Comparison of ENCODE assay signal across 17 mouse cellular contexts in the genomic region with DNA sequence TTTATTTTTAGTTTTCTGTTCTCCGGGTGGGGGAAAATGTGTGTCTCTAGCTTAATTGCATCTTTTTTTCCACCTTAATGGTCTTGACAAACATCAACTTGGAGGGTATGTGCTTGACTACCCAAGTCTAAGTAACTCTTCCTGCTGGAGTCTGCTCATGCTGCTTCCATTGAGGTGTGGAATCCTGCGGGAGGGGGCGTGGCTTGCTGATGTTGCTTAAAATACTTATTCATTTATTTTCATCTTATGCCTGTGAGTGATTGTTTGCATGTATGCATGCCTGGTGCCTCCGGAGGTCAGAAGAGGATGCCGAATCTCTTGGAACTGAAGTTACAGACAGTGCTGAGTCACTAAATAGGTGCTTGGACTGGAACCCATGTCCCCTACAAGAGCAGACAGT. TPM values are rescaled to one million over a fixed set of nuclear protein-coding genes. Genes with fewer than 3 reads are reported as not detected.
DNase-seq lines count a peak whose midpoint lies in the region; ATAC-seq and TF ChIP-seq lines count a peak whose summit lies in the region.
"Had no signal": no experiment of that assay in that cellular context is flagged by ENCODE, and none has a peak within 500 bp of the region (broad histone marks: within the 10 kb centered on the region; RNA-seq: fewer than 3 reads in every experiment).

No protein-coding gene starts in this region.

- TF ChIP-seq CTCF in kidney, postnatal 0 days (IDR thresholded peaks at IDR 0.05; ENCODE audit: low read depth) = 0 out of 2 replicates have a peak, but pooled peaks have one; percentile 5

- 52% methylated on average over 5 of the region's 5 CpGs for WGBS in heart, embryonic 11.5 days (ENCODE audit: insufficient replicate concordance)
- WGBS in kidney, postnatal 0 days = 50% methylated on average over 5 of the region's 5 CpGs
- 68% methylated on average over 5 of the region's 5 CpGs for WGBS in kidney, embryonic 14.5 days
- 58% methylated on average over 5 of the region's 5 CpGs for WGBS in stomach, embryonic 15.5 days

- H3K27ac ChIP-seq in heart, embryonic 11.5 days (ENCODE audit: low read depth, low read length) = no peak overlapping the region
- H3K27ac ChIP-seq in kidney, postnatal 0 days = 0 out of 2 replicates have a peak overlapping the region, but pooled peaks have one; percentile 25
- H3K27ac ChIP-seq in kidney, embryonic 14.5 days (ENCODE audit: low read depth, low read length) = no peak overlapping the region
- H3K27ac ChIP-seq in stomach, embryonic 15.5 days = no peak overlapping the region
- H3K27ac ChIP-seq: forebrain, embryonic 15.5 days; hindbrain, embryonic 12.5 days had no signal

- no peak for DNase-seq in heart, adult 9 months (ENCODE audit: low spot score in 2 of 2)
- DNase-seq in kidney, postnatal 0 days (ENCODE audit: low spot score) = no peak
- DNase-seq in lung, postnatal 36 days = peak; percentile 41
- no peak for DNase-seq in lung, postnatal 14 days
- no peak for DNase-seq in cerebellum, postnatal 4 days (ENCODE audit: low spot score in 2 of 2)
- DNase-seq: adrenal gland, postnatal 14 days; cerebellum, adult 11-12 months; cerebellum, postnatal 25 days; midbrain, embryonic 14.5 days had no signal

- H3K4me2 ChIP-seq in heart, embryonic 11.5 days = peak overlapping the region; percentile 10; the same call in 1 of the 2 replicates
- peak overlapping the region; percentile 35; the same call in 1 of the 2 replicates for H3K4me2 ChIP-seq in kidney, postnatal 0 days (ENCODE audit: low read length)
- no peak overlapping the region for H3K4me2 ChIP-seq in kidney, embryonic 14.5 days (replicated peaks; ENCODE audit: low read depth, low read length)
- peak overlapping the region; percentile 27; the same call in 1 of the 2 replicates for H3K4me2 ChIP-seq in stomach, embryonic 15.5 days
- H3K4me2 ChIP-seq: forebrain, embryonic 15.5 days; hindbrain, embryonic 12.5 days had no signal

- H3K36me3 ChIP-seq in heart, embryonic 11.5 days (ENCODE audit: control insufficient read depth, insufficient read depth, low read length) = no peaks in the 10 kb centered on the region
- H3K36me3 ChIP-seq in kidney, postnatal 0 days (ENCODE audit: insufficient read depth, low read length) = no peaks in the 10 kb centered on the region
- H3K36me3 ChIP-seq in kidney, embryonic 14.5 days (ENCODE audit: control insufficient read depth, insufficient read depth, low read length) = no peaks in the 10 kb centered on the region
- no peaks in the 10 kb centered on the region for H3K36me3 ChIP-seq in stomach, embryonic 15.5 days
- H3K36me3 ChIP-seq: forebrain, embryonic 15.5 days; hindbrain, embryonic 12.5 days had no signal

- H3K4me1 ChIP-seq in heart, embryonic 11.5 days (ENCODE audit: control insufficient read depth, insufficient read depth, low read length) = peaks cover 10% of the 10 kb centered on the region
- H3K4me1 ChIP-seq in kidney, postnatal 0 days (replicated peaks; ENCODE audit: insufficient read depth, low read length) = 0 out of 2 replicates have a peak, but pooled peaks cover 6% of the 10 kb centered on the region
- H3K4me1 ChIP-seq in kidney, embryonic 14.5 days (ENCODE audit: control insufficient read depth, insufficient read depth, low read length) = peaks cover 11% of the 10 kb centered on the region; the same call in 1 of the 2 replicates
- H3K4me1 ChIP-seq in stomach, embryonic 15.5 days = 0 out of 2 replicates have a peak, but pooled peaks cover 2% of the 10 kb centered on the region
- H3K4me1 ChIP-seq: forebrain, embryonic 15.5 days had no signal

- no peak overlapping the region for H3K9ac ChIP-seq in heart, embryonic 11.5 days (ENCODE audit: low read depth, low read length)
- H3K9ac ChIP-seq in kidney, postnatal 0 days (ENCODE audit: low read depth, low read length) = no peak overlapping the region
- H3K9ac ChIP-seq in kidney, embryonic 14.5 days (ENCODE audit: low read depth, low read length) = no peak overlapping the region
- H3K9ac ChIP-seq in stomach, embryonic 15.5 days = no peak overlapping the region
- H3K9ac ChIP-seq: forebrain, embryonic 15.5 days; hindbrain, embryonic 12.5 days had no signal

- H3K4me3 ChIP-seq in heart, embryonic 11.5 days (ENCODE audit: low read depth, low read length) = no peak overlapping the region
- H3K4me3 ChIP-seq in kidney, postnatal 0 days (replicated peaks; ENCODE audit: low read depth, low read length) = no peak overlapping the region
- no peak overlapping the region for H3K4me3 ChIP-seq in kidney, embryonic 14.5 days (ENCODE audit: low read length)
- no peak overlapping the region for H3K4me3 ChIP-seq in stomach, embryonic 15.5 days (replicated peaks)
- H3K4me3 ChIP-seq: forebrain, embryonic 15.5 days; hindbrain, embryonic 12.5 days had no signal

- no peaks in the 10 kb centered on the region for H3K9me3 ChIP-seq in heart, embryonic 11.5 days (replicated peaks; ENCODE audit: control insufficient read depth, low read length)
- H3K9me3 ChIP-seq in kidney, postnatal 0 days (replicated peaks; ENCODE audit: low read length) = no peaks in the 10 kb centered on the region
- H3K9me3 ChIP-seq in kidney, embryonic 14.5 days (ENCODE audit: control insufficient read depth, low read length) = no peaks in the 10 kb centered on the region
- H3K9me3 ChIP-seq in stomach, embryonic 15.5 days = no peaks in the 10 kb centered on the region
- H3K9me3 ChIP-seq: forebrain, embryonic 15.5 days; hindbrain, embryonic 12.5 days had no signal

- ATAC-seq in heart, embryonic 11.5 days (replicated peaks; ENCODE audit: insufficient number of reproducible peaks, low FRiP score, low TSS enrichment) = no peak
- no peak for ATAC-seq in kidney, postnatal 0 days (replicated peaks; ENCODE audit: low FRiP score, low read depth)
- ATAC-seq in kidney, embryonic 14.5 days (ENCODE audit: low FRiP score, low TSS enrichment) = no peak
- ATAC-seq in stomach, embryonic 15.5 days (ENCODE audit: insufficient read depth, low FRiP score, low read depth) = no peak
- ATAC-seq: activated CD4-positive, CD25-positive, alpha-beta regulatory T cell, adult 4 months; forebrain, embryonic 15.5 days; inflammation-experienced regulatory T-cells, adult 6 months; Patski had no signal

- no peaks in the 10 kb centered on the region for H3K27me3 ChIP-seq in heart, embryonic 11.5 days (ENCODE audit: control insufficient read depth, insufficient read depth, low read length)
- H3K27me3 ChIP-seq in kidney, postnatal 0 days (ENCODE audit: insufficient read depth, low read length) = no peaks in the 10 kb centered on the region
- no peaks in the 10 kb centered on the region for H3K27me3 ChIP-seq in kidney, embryonic 14.5 days (ENCODE audit: control insufficient read depth, insufficient read depth, low read length)
- no peaks in the 10 kb centered on the region for H3K27me3 ChIP-seq in stomach, embryonic 15.5 days (replicated peaks)
- H3K27me3 ChIP-seq: forebrain, embryonic 15.5 days; hindbrain, embryonic 12.5 days; Patski had no signal

RNA-seq across cellular contexts. Expression of a gene that starts 22.6 kb away (rescaled TPM):
- polyA plus RNA-seq in heart, embryonic 11.5 days (2014; fragmentation: Nextera tagmentation; extraction: Ambion mirVana) = 57.1 and 59.1 TPM in 2 replicates
- polyA plus RNA-seq in kidney, postnatal 0 days (2015; fragmentation: Nextera tagmentation; extraction: Ambion mirVana) = 100 and 104 TPM in 2 replicates
- 52.4 and 78.2 TPM in 2 replicates for polyA plus RNA-seq in kidney, embryonic 14.5 days (2014; fragmentation: Nextera tagmentation; extraction: Ambion mirVana)
- 74.8 and 77.7 TPM in 2 replicates for polyA plus RNA-seq in stomach, embryonic 15.5 days (2015; fragmentation: Nextera tagmentation; extraction: Ambion mirVana)
